Mouse (Mus musculus) cortical plate, adult 2 months (tissue): ENCODE measurements around the gene Aqr.

Source experiments
- CTCF ChIP-seq: fragments of 200-500 bp; IDR thresholded peaks from 2 replicates; pipeline ENCODE4 v1.5.1; 2011; ENCODE audit warnings: mild to moderate bottlenecking, control low read depth, low read length; ENCODE audit not compliant: insufficient read depth; ENCODE audit errors: extremely low read depth
- POLR2A ChIP-seq: fragments of 200-500 bp; IDR thresholded peaks from 2 replicates; pipeline ENCODE4 v1.6.1; 2011; ENCODE audit warnings: mild to moderate bottlenecking, low read length, control low read depth; ENCODE audit not compliant: insufficient read depth; ENCODE audit errors: extremely low read depth

GRCm38 (mm10) chr2:114096570-114096969 lies 90.3 kb downstream of the Aqr start:
- TF ChIP-seq POLR2A (no peak), CTCF (no peak)
